Mouse (Mus musculus) thymus, adult 2 months (tissue): Measurements from ENCODE around the gene 2410002F23Rik.
"Not testable (repeated sequence)": the region's sequence is repeated elsewhere in the genome, so short reads cannot be mapped to it uniquely, and the experiment has no call there.

ENCODE experiments used
- CTCF ChIP-seq: fragments of 200-500 bp; IDR thresholded peaks from 2 replicates; pipeline ENCODE4 v1.5.1; 2012; ENCODE audit warnings: mild to moderate bottlenecking, control low read depth, low read length, moderate library complexity, borderline replicate concordance; ENCODE audit not compliant: control insufficient read depth, poor library complexity, insufficient read depth; ENCODE audit errors: extremely low read depth
- POLR2A ChIP-seq: fragments of 200-500 bp; IDR thresholded peaks from 2 replicates; pipeline ENCODE4 v1.6.1; 2012; ENCODE audit warnings: mild to moderate bottlenecking, low read length, control low read depth, moderate library complexity; ENCODE audit not compliant: control insufficient read depth, poor library complexity, insufficient read depth; ENCODE audit errors: extremely low read depth

DNA sequence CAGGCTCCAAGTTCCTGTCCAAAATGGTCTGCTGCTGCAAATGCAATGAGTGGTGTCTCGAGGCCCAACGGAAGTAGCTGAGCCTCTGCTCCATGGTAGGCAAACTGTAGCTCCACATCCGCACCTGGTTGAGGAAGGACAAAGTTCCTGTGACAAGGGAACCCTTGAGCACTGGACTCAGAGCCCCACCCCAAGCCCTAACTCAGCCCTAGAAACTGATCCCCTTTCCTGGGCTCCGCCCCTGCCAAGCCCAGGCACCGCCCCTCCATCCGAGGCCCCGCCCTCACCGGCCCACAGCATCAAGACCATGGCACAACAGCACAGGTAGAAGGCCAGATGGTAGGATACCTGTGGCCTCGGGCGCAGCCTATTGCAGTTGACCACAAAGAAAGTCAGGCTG lies 24.9 kb upstream of the 2410002F23Rik start:
- TF ChIP-seq CTCF, POLR2A: not testable (repeated sequence)
